Mouse (Mus musculus) intestine, postnatal 0 days (tissue): Measurements from ENCODE around the gene Cfap157. TPM values are rescaled to one million over a fixed set of nuclear protein-coding genes. Genes with fewer than 3 reads are reported as not detected.

Experiments
- ATAC-seq: fragments of 200-750 bp; cut with Nextera tagmentation; 2 replicates; pipeline ENCODE4 v1.8.0; 2017; ENCODE audit warnings: mild to moderate bottlenecking, moderate TSS enrichment, moderate library complexity
- H3K27ac ChIP-seq: fragments of 300-500 bp; sonication (generic); 2 replicates; pipeline ENCODE4 v1.5.1; 2014; ENCODE audit warnings: mild to moderate bottlenecking, low read depth, low read length, moderate library complexity
- H3K27me3 ChIP-seq: fragments of 300-500 bp; sonication (generic); replicated peaks from 2 replicates; pipeline ENCODE4 v1.6.1; 2014; ENCODE audit warnings: low read length, mixed read lengths; ENCODE audit not compliant: control insufficient read depth, insufficient read depth
- H3K36me3 ChIP-seq: fragments of 300-500 bp; sonication (generic); 2 replicates; pipeline ENCODE4 v1.6.1; 2014; ENCODE audit warnings: mild to moderate bottlenecking, moderate library complexity; ENCODE audit not compliant: control insufficient read depth, insufficient read depth
- H3K4me1 ChIP-seq: fragments of 300-500 bp; sonication (generic); replicated peaks from 2 replicates; pipeline ENCODE4 v1.6.1; 2014; ENCODE audit warnings: antibody characterized with exemption, low read length, mixed read lengths; ENCODE audit not compliant: control insufficient read depth, insufficient read depth
- H3K4me2 ChIP-seq: fragments of 300-500 bp; sonication (generic); replicated peaks from 2 replicates; pipeline ENCODE4 v1.6.1; 2014; ENCODE audit warnings: low read depth, mild to moderate bottlenecking, moderate library complexity
- H3K4me3 ChIP-seq: fragments of 300-500 bp; sonication (generic); 2 replicates; pipeline ENCODE4 v1.5.1; 2014; ENCODE audit warnings: low read depth, low read length
- H3K9ac ChIP-seq: fragments of 300-500 bp; sonication (generic); 2 replicates; pipeline ENCODE4 v1.6.1; 2014; ENCODE audit warnings: mild to moderate bottlenecking, low read depth, low read length
- H3K9me3 ChIP-seq: fragments of 300-500 bp; sonication (generic); 2 replicates; pipeline ENCODE4 v1.6.1; 2016; ENCODE audit warnings: mixed run types; ENCODE audit not compliant: control insufficient read depth
- CTCF ChIP-seq: sonication (generic); IDR thresholded peaks from 2 replicates; pipeline ENCODE4 v1.5.1; 2016; ENCODE audit warnings: low read depth, mild to moderate bottlenecking, control low read depth, antibody characterized with exemption, moderate library complexity
- WGBS: fragments of 180-500 bp; shearing (Covaris S2); extraction: QIAGEN DNeasy Blood & Tissue Kit; methylation state at CpG from one replicate; pipeline ENCODE4 v1.1.7; 2014; 5-methylcytosine and 5-hydroxymethylcytosine counted together
- polyA plus RNA-seq: library from polyadenylated mRNA; unstranded; fragments of >200 nt; fragmentation: Nextera tagmentation; extraction: Ambion mirVana; gene quantifications from 2 replicates; pipeline ENCODE4 v1.2.1, GENCODE M21; 2015

Gene Cfap157
- polyA plus RNA-seq, 1 experiment from 2014 or later = 0.76 TPM

- Histone ChIP-seq H3K4me2 (no peak overlapping the region), H3K4me3 (no peak overlapping the region), H3K27me3 (no peaks in the 10 kb centered on the region), H3K9me3 (no peaks in the 10 kb centered on the region), H3K4me1 (no peaks in the 10 kb centered on the region), H3K27ac (no peak overlapping the region), H3K9ac (no peak overlapping the region), H3K36me3 (0 out of 2 replicates have a peak, but pooled peaks cover 7% of the 10 kb centered on the region)
- WGBS = 60% methylated on average over 2 of the region's 2 CpGs
- no peak for ATAC-seq
- no peak for TF ChIP-seq CTCF
Observed at GRCm38 (mm10) chr2:32788581-32788980, 4.4 kb upstream of the Cfap157 start.

- H3K9ac ChIP-seq = no peak overlapping the region
- WGBS = 62% methylated on average over 6 of the region's 6 CpGs
- ATAC-seq = no peak
- no peak overlapping the region for H3K4me3 ChIP-seq
- H3K27me3 ChIP-seq = no peaks in the 10 kb centered on the region
- no peaks in the 10 kb centered on the region for H3K4me1 ChIP-seq
- TF ChIP-seq CTCF = peak; percentile 66
- no peak overlapping the region for H3K27ac ChIP-seq
- 0 out of 2 replicates have a peak, but pooled peaks cover 7% of the 10 kb centered on the region for H3K36me3 ChIP-seq
- no peak overlapping the region for H3K4me2 ChIP-seq
- no peaks in the 10 kb centered on the region for H3K9me3 ChIP-seq
Observed at GRCm38 (mm10) chr2:32787176-32787575, 2.9 kb upstream of the Cfap157 start.

GRCm38 (mm10) chr2:32781710-32782109, 2.5 kb downstream of the Cfap157 start:
- WGBS = 66% methylated on average over 6 of the region's 6 CpGs

GRCm38 (mm10) chr2:32779714-32780113, 4.5 kb downstream of the Cfap157 start:
- Histone ChIP-seq H3K9ac (no peak overlapping the region), H3K27me3 (no peaks in the 10 kb centered on the region), H3K36me3 (no peaks in the 10 kb centered on the region), H3K9me3 (no peaks in the 10 kb centered on the region), H3K27ac (no peak overlapping the region), H3K4me1 (no peaks in the 10 kb centered on the region; the same call in 1 of the 2 replicates), H3K4me3 (no peak overlapping the region), H3K4me2 (no peak overlapping the region)
- ATAC-seq = no peak
- 95% methylated on average over 6 of the region's 6 CpGs for WGBS
- no peak for TF ChIP-seq CTCF

More at GRCm38 (mm10) chr2:32781710-32782109, 2.5 kb downstream of the Cfap157 start:
- H3K36me3 ChIP-seq = no peaks in the 10 kb centered on the region
- H3K4me1 ChIP-seq = no peaks in the 10 kb centered on the region
- no peak overlapping the region for H3K4me2 ChIP-seq
- no peak overlapping the region for H3K4me3 ChIP-seq
- no peaks in the 10 kb centered on the region for H3K9me3 ChIP-seq
- H3K9ac ChIP-seq = no peak overlapping the region
- no peak for ATAC-seq
- no peak overlapping the region for H3K27ac ChIP-seq
- H3K27me3 ChIP-seq = no peaks in the 10 kb centered on the region
- TF ChIP-seq CTCF = 0 out of 2 replicates have a peak, but pooled peaks have one; percentile 11

- Histone ChIP-seq H3K27me3 (no peaks in the 10 kb centered on the region), H3K27ac (no peak overlapping the region), H3K4me3 (no peak overlapping the region), H3K36me3 (no peaks in the 10 kb centered on the region), H3K4me2 (no peak overlapping the region), H3K9ac (no peak overlapping the region), H3K9me3 (no peaks in the 10 kb centered on the region), H3K4me1 (no peaks in the 10 kb centered on the region; the same call in 1 of the 2 replicates)
- TF ChIP-seq CTCF = peak; percentile 94
- WGBS = 27% methylated on average over 8 of the region's 8 CpGs
- no peak for ATAC-seq
Observed at GRCm38 (mm10) chr2:32779131-32779530, 5.1 kb downstream of the Cfap157 start.

- H3K9ac ChIP-seq = no peak overlapping the region
- H3K4me2 ChIP-seq = no peak overlapping the region
- H3K9me3 ChIP-seq = no peaks in the 10 kb centered on the region
- no peaks in the 10 kb centered on the region for H3K27me3 ChIP-seq
- 91% methylated on average over 6 of the region's 6 CpGs for WGBS
- ATAC-seq = no peak
- no peak for TF ChIP-seq CTCF
- H3K36me3 ChIP-seq = no peaks in the 10 kb centered on the region
- H3K4me1 ChIP-seq = no peaks in the 10 kb centered on the region; the same call in 1 of the 2 replicates
- no peak overlapping the region for H3K27ac ChIP-seq
- H3K4me3 ChIP-seq = no peak overlapping the region
Observed at GRCm38 (mm10) chr2:32778081-32778480, 6.1 kb downstream of the Cfap157 start.
